13 mouse cellular contexts compared by ENCODE assay signal in the genomic region with DNA sequence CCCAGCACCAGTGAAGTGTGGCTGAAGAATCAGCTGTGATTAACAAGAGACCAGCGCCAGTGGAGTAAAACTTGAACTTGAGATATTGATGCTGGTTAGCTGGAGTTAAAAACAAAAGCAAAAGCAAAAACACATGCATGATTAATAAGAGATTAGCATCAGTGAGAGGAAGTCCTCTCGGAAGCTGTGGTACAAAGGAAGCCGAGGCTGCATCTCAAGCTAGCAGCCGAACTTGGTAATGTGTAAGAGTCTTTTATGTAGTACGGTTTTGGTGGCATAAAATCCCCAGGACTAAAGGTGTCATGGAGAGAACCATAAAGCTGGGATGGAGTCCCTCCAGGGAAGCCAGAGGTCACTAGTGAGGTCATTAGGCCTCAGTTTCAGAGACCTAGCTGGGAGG. TPM values are rescaled to one million over a fixed set of nuclear protein-coding genes. Genes with fewer than 3 reads are reported as not detected.
DNase-seq lines count a peak whose midpoint lies in the region; ATAC-seq and TF ChIP-seq lines count a peak whose summit lies in the region.
"Had no signal": no experiment of that assay in that cellular context is flagged by ENCODE, and none has a peak within 500 bp of the region (broad histone marks: within the 10 kb centered on the region; RNA-seq: fewer than 3 reads in every experiment).

No protein-coding gene starts in this region.

- H3K36me3 ChIP-seq in kidney, postnatal 0 days (ENCODE audit: insufficient read depth, low read length) = no peaks in the 10 kb centered on the region
- H3K36me3 ChIP-seq: heart, embryonic 15.5 days; limb, embryonic 15.5 days had no signal

- DNase-seq in lung, adult 18-20 months = peak; percentile 10 to 32
- no peak for DNase-seq in lung, postnatal 10 days
- peak; percentile 38 for DNase-seq in embryo, embryonic 10 days (ENCODE audit: low spot score)
- peak; percentile 26 for DNase-seq in kidney, postnatal 0 days (ENCODE audit: low spot score)
- peak; percentile 39 to 62 for DNase-seq in natural killer cell, adult 2 months (ENCODE audit: low spot score in 2 of 2)
- no peak for DNase-seq in urinary bladder, postnatal 4 days (ENCODE audit: low spot score in 2 of 2)
- no peak for DNase-seq in adrenal gland, postnatal 14 days
- DNase-seq: cerebellum, postnatal 25 days; layer of hippocampus, postnatal 36 days; lung, postnatal 14 days; right cerebral cortex, postnatal 4 days had no signal

- no peak for TF ChIP-seq CTCF in kidney, postnatal 0 days (IDR thresholded peaks at IDR 0.05; ENCODE audit: low read depth)

- H3K4me2 ChIP-seq in kidney, postnatal 0 days (ENCODE audit: low read length) = no peak overlapping the region
- H3K4me2 ChIP-seq: heart, embryonic 15.5 days; limb, embryonic 15.5 days had no signal

- no peaks in the 10 kb centered on the region for H3K9me3 ChIP-seq in kidney, postnatal 0 days (replicated peaks; ENCODE audit: low read length)
- H3K9me3 ChIP-seq: heart, embryonic 15.5 days; limb, embryonic 15.5 days had no signal

- no peak overlapping the region for H3K9ac ChIP-seq in kidney, postnatal 0 days (ENCODE audit: low read depth, low read length)
- H3K9ac ChIP-seq: heart, embryonic 15.5 days; limb, embryonic 15.5 days had no signal

- 30% methylated on average over 5 of the region's 5 CpGs for WGBS in kidney, postnatal 0 days

- no peaks in the 10 kb centered on the region for H3K4me1 ChIP-seq in kidney, postnatal 0 days (replicated peaks; ENCODE audit: insufficient read depth, low read length)
- H3K4me1 ChIP-seq: limb, embryonic 15.5 days had no signal

- ATAC-seq in kidney, postnatal 0 days (replicated peaks; ENCODE audit: low FRiP score, low read depth) = no peak

- no peaks in the 10 kb centered on the region for H3K27me3 ChIP-seq in kidney, postnatal 0 days (ENCODE audit: insufficient read depth, low read length)
- H3K27me3 ChIP-seq: heart, embryonic 15.5 days; limb, embryonic 15.5 days had no signal

- H3K4me3 ChIP-seq in kidney, postnatal 0 days (replicated peaks; ENCODE audit: low read depth, low read length) = no peak overlapping the region
- H3K4me3 ChIP-seq: heart, embryonic 15.5 days; limb, embryonic 15.5 days had no signal

- no peak overlapping the region for H3K27ac ChIP-seq in kidney, postnatal 0 days
- H3K27ac ChIP-seq: heart, embryonic 15.5 days; limb, embryonic 15.5 days had no signal

RNA-seq across cellular contexts. Expression of gene Cdc42ep3, which starts 24.3 kb away (rescaled TPM):
- 47.9 and 51.8 TPM in 2 replicates for polyA plus RNA-seq in kidney, postnatal 0 days (2015; fragmentation: Nextera tagmentation; extraction: Ambion mirVana)
- total RNA-seq in adrenal gland, postnatal 14 days (2021) = 17.2 and 18.3 TPM in 2 replicates

Comparison
In these comparisons a context has a peak if more than half of its experiments do, and no peak if none do; other contexts are left out.
1. DNase-seq: peak in lung, adult 18-20 months (2 of 2), embryo, embryonic 10 days (single experiment), kidney, postnatal 0 days (single experiment) and natural killer cell, adult 2 months (2 of 2); none in lung, postnatal 10 days (single experiment), urinary bladder, postnatal 4 days (0 of 2) and adrenal gland, postnatal 14 days (single experiment).